Mouse (Mus musculus) heart, postnatal 25 days (tissue): Measurements from ENCODE around the gene Insc. TPM values are rescaled to one million over a fixed set of nuclear protein-coding genes. Genes with fewer than 3 reads are reported as not detected.
"Not testable (repeated sequence)": the region's sequence is repeated elsewhere in the genome, so short reads cannot be mapped to it uniquely, and the experiment has no call there.

ENCODE experiments used
- DNase-seq: peaks from one replicate; pipeline ENCODE4 v3.0.0; 2022; ENCODE audit warnings: low spot score
- intact Hi-C: fragments of 180-260 bp; cut with DNase I; formaldehyde crosslinking; loops from one replicate; pipeline ENCODE4 v1.15.1; 2025
- total RNA-seq, 2 experiments: library from RNA; stranded (reverse); gene quantifications; 2 replicates each; pipeline ENCODE4 v1.2.3; 2021

The Insc gene
- total RNA-seq = 1 to 10 TPM; 1.3 to 1.4 TPM

- DNase-seq = no peak
- intact Hi-C loops = no loop called here
Observed at GRCm38 (mm10) chr7:114743022-114743780, at the start of gene Insc. TSS of gene Insc (plus strand) at chr7:114743694.

GRCm38 (mm10) chr7:114700871-114701270 lies 42.6 kb upstream of the Insc start:
- intact Hi-C loops = no loop called here
- no peak for DNase-seq

DNA sequence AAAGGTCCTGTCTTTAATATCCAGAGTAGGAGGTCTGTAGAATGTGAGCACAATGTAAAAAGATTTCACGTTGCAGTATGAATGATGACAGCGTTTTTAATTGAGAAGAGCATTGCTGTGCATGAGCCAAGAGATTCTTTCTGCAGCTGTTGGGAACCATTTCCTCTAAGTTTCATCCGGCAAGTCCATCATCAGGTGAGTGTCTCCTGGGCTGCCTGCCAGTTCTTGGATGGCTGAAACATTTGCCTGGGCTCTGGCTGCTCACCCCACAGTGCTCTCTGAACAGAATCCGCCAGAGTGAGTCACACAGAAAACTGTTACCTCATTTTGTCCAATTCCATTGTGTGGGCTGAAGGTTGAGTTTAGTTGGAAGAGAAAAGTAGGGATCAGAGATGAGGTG lies 36.8 kb upstream of the Insc start:
- intact Hi-C loops = no loop called here
- no peak for DNase-seq

- intact Hi-C loops = no loop called here
- DNase-seq = no peak
Observed at GRCm38 (mm10) chr7:114707398-114707797, 36.1 kb upstream of the Insc start.

- DNase-seq = no peak
- intact Hi-C loops = loop anchor here (10.0 kb wide), 1 partner anchor 216 kb away; no protein-coding TSS in a partner anchor
Observed at GRCm38 (mm10) chr7:114710419-114710818, 33.1 kb upstream of the Insc start.

- DNase-seq = no peak
- intact Hi-C loops = loop anchor here (10.0 kb wide), 1 partner anchor 218 kb away; no protein-coding TSS in a partner anchor
Observed at GRCm38 (mm10) chr7:114712523-114712922, 31.0 kb upstream of the Insc start.

DNA sequence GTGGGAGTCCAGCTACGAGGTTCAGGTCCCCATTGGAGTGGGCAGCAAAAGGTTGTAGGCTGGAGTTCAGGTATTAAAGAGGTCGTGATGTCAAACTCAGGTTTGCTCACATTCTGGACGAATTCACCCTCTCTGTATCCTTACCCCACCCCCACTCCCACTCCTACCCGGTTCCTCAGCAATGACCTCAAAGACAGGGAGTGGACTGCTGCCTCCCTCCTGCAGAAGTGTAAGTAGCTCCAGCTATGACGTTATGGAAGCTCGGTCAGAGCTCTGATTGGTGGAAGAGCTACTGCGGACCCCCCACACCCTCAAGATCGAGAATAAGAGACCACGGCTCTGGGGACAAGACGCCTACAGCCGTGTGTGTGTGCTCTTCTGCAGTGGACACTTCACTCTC lies 25.2 kb upstream of the Insc start, which contains the start of gene Calcb:
Gene Calcb (plus strand): TSS at position 344 of the 400 bp plus-strand sequence.
- no peak for DNase-seq
- intact Hi-C loops = loop anchor here (10.0 kb wide), 1 partner anchor 223 kb away; no protein-coding TSS in a partner anchor

DNA sequence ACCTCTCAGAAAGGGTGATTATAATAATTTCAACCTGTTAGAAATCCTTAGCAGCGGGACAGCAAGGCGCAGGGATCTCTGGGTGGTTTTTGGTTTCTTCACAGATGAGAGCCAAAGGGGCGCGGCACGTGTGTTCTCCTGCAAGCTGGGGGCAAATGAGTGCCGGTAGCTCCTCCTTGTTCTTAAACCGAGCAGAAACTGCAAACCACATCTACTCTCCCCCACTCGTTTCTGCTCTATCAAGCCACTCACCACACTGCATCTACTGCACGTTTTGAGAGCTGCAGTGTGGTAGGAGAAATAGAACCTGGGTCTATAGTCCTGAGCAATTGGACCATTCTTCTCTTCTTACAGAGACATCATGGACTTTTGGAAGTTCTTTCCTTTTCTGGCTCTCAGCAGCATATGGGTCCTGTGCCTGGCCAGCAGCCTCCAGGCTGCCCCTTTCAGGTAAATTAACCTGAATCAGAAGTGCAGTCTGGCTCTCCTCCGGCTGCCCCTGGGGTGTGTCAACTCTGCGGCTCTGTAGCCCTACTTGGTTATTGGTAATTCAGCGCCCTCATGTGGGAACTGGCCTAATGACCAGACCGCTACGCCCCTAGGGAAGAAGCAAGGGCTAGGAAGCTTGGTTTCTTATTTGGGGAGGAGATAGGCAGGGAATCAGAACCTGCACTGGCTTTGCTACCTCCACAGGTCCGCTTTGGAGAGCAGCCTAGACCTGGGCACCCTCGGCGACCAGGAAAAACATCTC lies 23.9 kb upstream of the Insc start:
- intact Hi-C loops = loop anchor here (10.0 kb wide), 1 partner anchor 225 kb away; no protein-coding TSS in a partner anchor
- DNase-seq = no peak

- not testable (repeated sequence) for DNase-seq
- intact Hi-C loops = loop anchor here (5.0 kb wide), 1 partner anchor 147 kb away; no protein-coding TSS in a partner anchor
Observed at GRCm38 (mm10) chr7:114729696-114730095, 13.8 kb upstream of the Insc start.

DNA sequence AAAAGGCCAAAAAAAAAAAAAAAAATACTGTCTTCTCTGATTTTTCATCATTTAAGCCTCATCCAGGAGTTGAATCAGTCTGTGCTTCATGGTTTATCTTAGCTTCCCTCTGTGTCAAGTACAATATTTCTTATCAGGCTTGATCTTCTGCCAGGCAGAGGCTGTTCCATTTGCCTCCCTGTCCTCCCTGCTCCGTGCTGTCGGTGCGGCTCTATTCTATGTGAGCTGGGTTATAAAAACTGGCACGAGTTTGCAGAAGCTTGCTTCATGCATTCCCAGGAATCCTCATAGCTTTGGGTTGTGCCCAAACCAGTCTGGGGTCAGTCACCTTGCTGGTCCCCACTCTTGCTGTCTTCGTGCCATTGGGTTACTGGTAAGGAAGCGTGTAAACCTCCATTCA lies 12.3 kb upstream of the Insc start:
- intact Hi-C loops = no loop called here
- DNase-seq = no peak

DNA sequence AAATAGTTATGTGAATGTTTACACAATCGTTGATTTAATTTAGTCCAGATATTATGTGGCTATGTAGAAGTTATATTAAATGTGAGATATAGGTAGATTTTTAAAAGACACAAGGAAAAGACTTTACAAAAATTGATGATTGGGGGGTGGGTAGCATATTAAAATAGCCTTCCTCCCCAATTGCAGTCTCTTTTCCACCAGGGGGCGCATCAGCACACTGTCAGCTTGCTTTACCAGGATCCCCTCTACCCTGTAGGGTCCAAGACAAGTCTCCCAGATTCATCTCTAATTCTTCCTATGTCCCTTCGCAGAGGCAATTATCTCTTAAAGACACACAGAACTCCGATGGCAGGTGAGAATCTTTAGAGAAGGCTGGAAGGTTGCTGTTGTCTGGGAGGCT lies 11.8 kb upstream of the Insc start:
- not testable (repeated sequence) for DNase-seq
- intact Hi-C loops = loop anchor here (1.0 kb wide), 1 partner anchor 86 kb away; no protein-coding TSS in a partner anchor

DNA sequence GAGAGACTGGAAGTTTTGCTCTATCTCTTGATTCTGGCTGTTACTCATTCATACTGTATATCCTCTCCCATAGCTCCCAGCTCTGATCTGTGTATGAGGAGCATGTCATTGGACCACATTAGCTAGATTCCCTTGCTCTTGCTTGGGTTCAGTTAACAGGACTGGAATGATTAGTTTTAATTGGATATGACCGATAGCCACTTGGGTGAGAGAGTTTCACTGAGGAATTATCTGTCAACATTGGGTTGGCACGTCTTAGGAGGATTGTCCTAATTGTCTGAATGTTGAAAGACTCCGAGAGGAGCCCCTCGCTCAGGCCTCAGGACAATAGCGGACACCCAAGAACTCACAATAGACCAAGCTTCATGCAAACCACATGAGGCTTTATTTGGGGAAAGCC lies 7.2 kb upstream of the Insc start:
- intact Hi-C loops = no loop called here
- no peak for DNase-seq

DNA sequence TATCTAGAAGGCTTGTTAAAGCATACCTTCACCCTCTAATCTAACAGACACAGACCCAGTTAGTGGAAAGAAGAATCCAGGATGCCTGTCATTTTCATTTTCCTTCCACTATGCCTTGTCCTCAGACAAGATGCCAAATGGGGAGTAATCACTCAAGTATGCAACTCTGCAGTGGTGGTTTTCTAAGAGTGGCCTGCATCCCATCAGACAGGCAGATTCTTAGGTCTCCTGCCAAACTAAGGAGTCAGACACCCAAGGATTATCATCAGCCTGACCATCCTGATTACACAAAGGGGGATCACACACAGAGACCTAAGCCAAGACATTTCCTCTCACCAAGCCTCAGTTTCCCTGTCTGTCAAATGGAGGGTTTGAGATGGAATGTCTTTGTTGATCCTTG lies 5.3 kb upstream of the Insc start:
- intact Hi-C loops = no loop called here
- no peak for DNase-seq

DNA sequence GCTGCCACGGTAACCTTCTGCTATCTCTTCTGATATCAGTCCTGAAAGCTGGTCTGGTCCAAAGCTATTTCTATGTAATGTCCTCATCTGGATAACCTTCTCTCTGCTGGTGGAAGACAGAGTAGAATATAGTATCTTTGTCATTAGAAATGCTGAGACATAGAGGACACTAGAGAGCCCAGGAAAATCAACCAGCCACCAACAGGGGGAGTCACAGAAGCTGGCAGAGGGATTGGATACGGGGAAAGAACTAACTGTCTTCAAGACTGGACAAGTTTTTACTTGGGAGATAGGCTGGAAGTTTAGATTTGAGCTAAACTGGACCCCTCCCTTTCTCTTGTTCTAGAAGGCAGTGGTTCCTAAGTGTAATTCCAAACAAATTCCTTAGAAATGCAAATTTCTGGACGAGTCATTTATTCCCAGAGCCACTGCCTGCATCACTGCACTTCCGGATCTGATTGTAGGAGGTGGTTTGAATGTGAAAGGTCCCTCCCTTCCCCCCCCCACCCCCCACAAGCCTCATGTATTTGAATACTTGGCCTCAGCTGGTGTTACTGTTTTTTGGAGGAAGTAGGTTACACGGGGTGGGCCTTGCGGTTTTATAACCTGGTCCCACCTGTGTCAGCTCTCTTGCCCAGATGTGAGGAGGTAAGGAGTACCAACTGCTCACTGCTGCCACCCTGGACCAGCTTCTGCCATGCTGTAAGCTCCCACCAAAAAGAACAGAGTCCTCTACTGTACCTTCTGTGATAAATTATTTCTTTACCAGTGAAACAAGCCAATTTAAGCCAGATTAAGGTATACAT lies 2.9 kb upstream of the Insc start:
- no peak for DNase-seq
- intact Hi-C loops = no loop called here

- DNase-seq = no peak
- intact Hi-C loops = no loop called here
Observed at GRCm38 (mm10) chr7:114744639-114745245, 1.2 kb downstream of the Insc start.

GRCm38 (mm10) chr7:114745481-114746271 lies 2.2 kb downstream of the Insc start:
- intact Hi-C loops = no loop called here
- peak; percentile 10 for DNase-seq

DNA sequence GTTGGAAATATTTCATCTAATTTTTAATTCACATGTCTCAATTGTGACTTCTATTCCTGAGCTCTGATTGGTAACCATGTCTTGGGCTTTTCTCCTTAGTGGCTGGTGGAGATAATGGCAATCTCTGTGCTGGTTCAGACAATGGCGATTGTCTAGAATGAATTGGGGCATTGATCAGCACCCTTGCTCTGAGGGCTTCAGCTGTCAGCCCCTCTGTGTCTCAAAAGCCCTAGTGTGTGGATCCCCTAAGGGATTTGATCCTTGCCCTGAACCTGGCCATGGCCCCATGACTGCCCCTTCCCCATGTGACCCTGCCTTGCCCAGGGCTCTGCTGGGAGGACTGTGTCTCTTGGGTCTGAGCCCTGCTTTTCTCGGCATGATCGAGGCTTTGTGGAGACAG lies 4.1 kb downstream of the Insc start:
- DNase-seq = no peak
- intact Hi-C loops = no loop called here

GRCm38 (mm10) chr7:114748239-114748638 lies 4.7 kb downstream of the Insc start:
- DNase-seq = no peak
- intact Hi-C loops = no loop called here

- no peak for DNase-seq
- intact Hi-C loops = no loop called here
Observed at GRCm38 (mm10) chr7:114753471-114753870, 10.0 kb downstream of the Insc start.
